Mouse (Mus musculus) cortical plate, adult 2 months (tissue): ENCODE data around the gene Olfr1025-ps1.

ENCODE experiments used
- CTCF ChIP-seq: fragments of 200-500 bp; IDR thresholded peaks from 2 replicates; pipeline ENCODE4 v1.5.1; 2011; ENCODE audit warnings: mild to moderate bottlenecking, control low read depth, low read length; ENCODE audit not compliant: insufficient read depth; ENCODE audit errors: extremely low read depth
- POLR2A ChIP-seq: fragments of 200-500 bp; IDR thresholded peaks from 2 replicates; pipeline ENCODE4 v1.6.1; 2011; ENCODE audit warnings: mild to moderate bottlenecking, low read length, control low read depth; ENCODE audit not compliant: insufficient read depth; ENCODE audit errors: extremely low read depth

DNA sequence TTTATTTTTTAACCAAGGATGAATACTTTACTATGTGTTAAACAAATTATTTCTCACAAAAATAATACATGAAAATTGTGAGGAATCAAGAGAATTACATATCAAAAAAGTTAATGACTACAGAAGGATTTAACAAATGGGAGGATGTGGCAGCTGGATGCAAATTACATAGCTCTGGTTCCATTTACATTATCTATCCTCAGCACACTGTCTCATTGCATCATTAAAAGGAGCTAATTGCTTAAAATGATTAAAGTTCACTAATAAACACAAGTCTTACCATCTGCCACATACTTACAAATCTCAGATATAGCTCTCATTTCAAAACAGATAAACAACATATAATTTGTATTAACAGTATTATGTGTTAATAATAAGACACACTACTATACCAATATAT is 1.8 kb upstream of the Olfr1025-ps1 start:
- TF ChIP-seq CTCF (no peak), POLR2A (no peak)
